In the genomic region with DNA sequence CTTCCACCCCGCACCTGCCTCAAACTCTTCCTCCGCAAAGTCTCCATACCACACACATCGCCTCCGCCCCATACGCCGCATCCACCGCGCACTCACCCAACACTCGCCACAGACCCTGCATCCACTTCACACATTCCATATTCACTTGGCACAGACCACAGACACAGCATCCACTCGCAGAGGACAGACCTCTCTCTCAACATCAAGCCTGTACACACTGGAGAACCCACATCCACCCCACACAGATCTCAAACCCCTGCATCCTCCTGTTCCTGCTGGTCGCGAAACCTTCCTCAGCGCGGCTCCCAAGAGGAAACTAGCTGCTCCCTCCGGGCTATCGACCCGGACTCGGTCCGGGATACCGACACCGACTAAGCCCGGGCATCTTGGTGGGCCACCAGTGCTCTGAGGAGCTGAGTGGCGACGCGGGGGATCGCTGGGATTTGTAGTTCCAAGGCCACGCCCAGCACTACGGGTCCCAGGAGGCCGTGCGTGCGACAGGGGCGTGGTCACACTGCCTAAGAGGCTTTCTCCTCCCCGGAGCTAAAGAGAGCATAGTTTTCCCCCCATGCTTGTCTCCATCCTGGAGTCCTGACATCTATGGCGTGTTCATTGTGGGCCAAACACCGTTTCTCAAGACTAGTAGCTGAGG, we compare ENCODE assay signal across 8 mouse cellular contexts. TPM values are rescaled to one million over a fixed set of nuclear protein-coding genes. Genes with fewer than 3 reads are reported as not detected.
DNase-seq lines count a peak whose midpoint lies in the region; ATAC-seq and TF ChIP-seq lines count a peak whose summit lies in the region.

No protein-coding gene starts in this region.

- peak; percentile 90 for DNase-seq in CD4-positive helper T cell, adult 2 months (ENCODE audit: low read depth, low spot score)
- peak; percentile 98 for DNase-seq in brain, embryonic 14.5 days (ENCODE audit: low read depth)
- DNase-seq in midbrain, postnatal 0 days (ENCODE audit: low spot score), result peak; percentile 96
- DNase-seq in spleen, postnatal 14 days (ENCODE audit: low spot score in 2 of 2), result peak; percentile 70 to 81

- H3K27ac ChIP-seq in heart, embryonic 11.5 days (ENCODE audit: low read depth, low read length), result no peak overlapping the region
- H3K27ac ChIP-seq in kidney, embryonic 15.5 days, result no peak overlapping the region
- 0 out of 2 replicates have a peak overlapping the region, but pooled peaks have one; percentile 5 for H3K27ac ChIP-seq in limb, embryonic 15.5 days
- H3K27ac ChIP-seq in midbrain, postnatal 0 days (ENCODE audit: low read depth, low read length), result peak overlapping the region; percentile 63; the same call in 1 of the 2 replicates

- no peaks in the 10 kb centered on the region; the same call in 1 of the 2 replicates for H3K27me3 ChIP-seq in heart, embryonic 11.5 days (ENCODE audit: control insufficient read depth, insufficient read depth, low read length)
- H3K27me3 ChIP-seq in kidney, embryonic 15.5 days, result no peaks in the 10 kb centered on the region
- no peaks in the 10 kb centered on the region for H3K27me3 ChIP-seq in limb, embryonic 15.5 days
- H3K27me3 ChIP-seq in midbrain, postnatal 0 days (ENCODE audit: insufficient read depth, low read length), result no peaks in the 10 kb centered on the region

- peak overlapping the region; percentile 67 for H3K4me3 ChIP-seq in heart, embryonic 11.5 days (ENCODE audit: low read depth, low read length)
- peak overlapping the region; percentile 67 for H3K4me3 ChIP-seq in kidney, embryonic 15.5 days (replicated peaks)
- peak overlapping the region; percentile 56 for H3K4me3 ChIP-seq in limb, embryonic 15.5 days
- peak overlapping the region; percentile 76 for H3K4me3 ChIP-seq in midbrain, postnatal 0 days (ENCODE audit: low read depth, low read length)

- WGBS in heart, embryonic 11.5 days (ENCODE audit: insufficient replicate concordance), result under 1% methylated on average over 35 of the region's 35 CpGs
- under 1% methylated on average over 35 of the region's 35 CpGs for WGBS in kidney, embryonic 15.5 days
- WGBS in limb, embryonic 15.5 days, result under 1% methylated on average over 35 of the region's 35 CpGs
- WGBS in midbrain, postnatal 0 days, result under 1% methylated on average over 35 of the region's 35 CpGs

- TF ChIP-seq POLR2A in brain, embryonic 14.5 days (IDR thresholded peaks at IDR 0.05; ENCODE audit: borderline replicate concordance, extremely low read depth, insufficient read depth, insufficient read length, poor library complexity, severe bottlenecking), result peak; percentile 30; the same call in 1 of the 2 replicates

- H3K4me1 ChIP-seq in heart, embryonic 11.5 days (ENCODE audit: control insufficient read depth, insufficient read depth, low read length), result peaks cover 4% of the 10 kb centered on the region; the same call in 1 of the 2 replicates
- peaks cover 17% of the 10 kb centered on the region for H3K4me1 ChIP-seq in kidney, embryonic 15.5 days
- H3K4me1 ChIP-seq in limb, embryonic 15.5 days, result peaks cover 17% of the 10 kb centered on the region
- H3K4me1 ChIP-seq in midbrain, postnatal 0 days (ENCODE audit: insufficient read depth, low read length), result no peaks in the 10 kb centered on the region; the same call in 1 of the 2 replicates

- peak overlapping the region; percentile 94 for H3K4me2 ChIP-seq in heart, embryonic 11.5 days
- peak overlapping the region; percentile 71 for H3K4me2 ChIP-seq in kidney, embryonic 15.5 days
- peak overlapping the region; percentile 83 for H3K4me2 ChIP-seq in limb, embryonic 15.5 days
- peak overlapping the region; percentile 82 for H3K4me2 ChIP-seq in midbrain, postnatal 0 days (ENCODE audit: low read depth, low read length, poor library complexity, severe bottlenecking)

- ATAC-seq in erythroblast, adult 5-6 weeks (replicated peaks; ENCODE audit: low FRiP score, poor library complexity, severe bottlenecking), result peak; percentile 100
- peak; percentile 86 for ATAC-seq in heart, embryonic 11.5 days (replicated peaks; ENCODE audit: insufficient number of reproducible peaks, low FRiP score, low TSS enrichment)
- ATAC-seq in kidney, embryonic 15.5 days (replicated peaks; ENCODE audit: low FRiP score), result peak; percentile 96
- peak; percentile 86 for ATAC-seq in limb, embryonic 15.5 days (ENCODE audit: insufficient number of reproducible peaks, low FRiP score, low TSS enrichment, low read depth)
- peak; percentile 94 for ATAC-seq in midbrain, postnatal 0 days (ENCODE audit: low FRiP score)

- H3K36me3 ChIP-seq in heart, embryonic 11.5 days (ENCODE audit: control insufficient read depth, insufficient read depth, low read length), result no peaks in the 10 kb centered on the region
- H3K36me3 ChIP-seq in kidney, embryonic 15.5 days, result no peaks in the 10 kb centered on the region
- no peaks in the 10 kb centered on the region for H3K36me3 ChIP-seq in limb, embryonic 15.5 days
- H3K36me3 ChIP-seq in midbrain, postnatal 0 days (ENCODE audit: insufficient read depth, low read length), result no peaks in the 10 kb centered on the region

- TF ChIP-seq CTCF in brain, embryonic 14.5 days (IDR thresholded peaks at IDR 0.05; ENCODE audit: borderline replicate concordance, extremely low read depth, insufficient read depth, insufficient read length), result no peak
- TF ChIP-seq CTCF in midbrain, postnatal 0 days (IDR thresholded peaks at IDR 0.05), result no peak

- H3K9me3 ChIP-seq in heart, embryonic 11.5 days (replicated peaks; ENCODE audit: control insufficient read depth, low read length), result no peaks in the 10 kb centered on the region
- no peaks in the 10 kb centered on the region for H3K9me3 ChIP-seq in kidney, embryonic 15.5 days (replicated peaks)
- no peaks in the 10 kb centered on the region for H3K9me3 ChIP-seq in limb, embryonic 15.5 days
- H3K9me3 ChIP-seq in midbrain, postnatal 0 days (ENCODE audit: low read length), result no peaks in the 10 kb centered on the region

- H3K9ac ChIP-seq in heart, embryonic 11.5 days (ENCODE audit: low read depth, low read length), result peak overlapping the region; percentile 83
- peak overlapping the region; percentile 71 for H3K9ac ChIP-seq in kidney, embryonic 15.5 days
- peak overlapping the region; percentile 53 for H3K9ac ChIP-seq in limb, embryonic 15.5 days
- H3K9ac ChIP-seq in midbrain, postnatal 0 days (replicated peaks; ENCODE audit: low read length, poor library complexity, severe bottlenecking), result peak overlapping the region; percentile 77

RNA-seq across cellular contexts. Expression of a gene that starts 5.9 kb away (rescaled TPM):
- polyA plus RNA-seq in brain, embryonic 14.5 days (2012; rRNA removed), result 10.1 and 12.5 TPM in 2 replicates
- total RNA-seq in erythroblast, adult 5-6 weeks (2015; ENCODE audit: low replicate concordance), result 0.38 and 1.0 TPM in 2 replicates
- total RNA-seq in erythroblast, adult 5-6 weeks (2017; ENCODE audit: low replicate concordance), result not detected in 2 replicates
- 6.6 and 7.9 TPM in 2 replicates for polyA plus RNA-seq in heart, embryonic 11.5 days (2014; fragmentation: Nextera tagmentation; extraction: Ambion mirVana)
- polyA plus RNA-seq in kidney, embryonic 15.5 days (2015; fragmentation: Nextera tagmentation; extraction: Ambion mirVana), result 8.3 and 8.5 TPM in 2 replicates
- 5.5 and 6.1 TPM in 2 replicates for polyA plus RNA-seq in limb, embryonic 15.5 days (2015; fragmentation: Nextera tagmentation; extraction: Ambion mirVana)
- 16.8 and 17.2 TPM in 2 replicates for total RNA-seq in midbrain, postnatal 0 days (2014; rRNA removed)
- polyA plus RNA-seq in midbrain, postnatal 0 days (2015; fragmentation: Nextera tagmentation; extraction: Ambion mirVana), result 7.5 and 8.5 TPM in 2 replicates

RNA-seq across cellular contexts. Expression of a gene that starts 18.9 kb away (rescaled TPM):
- polyA plus RNA-seq in brain, embryonic 14.5 days (2012; rRNA removed), result 7.6 and 11.4 TPM in 2 replicates
- total RNA-seq in erythroblast, adult 5-6 weeks (2015; ENCODE audit: low replicate concordance), result 6.9 and 9.4 TPM in 2 replicates
- 5.6 and 7.1 TPM in 2 replicates for total RNA-seq in erythroblast, adult 5-6 weeks (2017; ENCODE audit: low replicate concordance)
- 6.3 and 9.7 TPM in 2 replicates for polyA plus RNA-seq in heart, embryonic 11.5 days (2014; fragmentation: Nextera tagmentation; extraction: Ambion mirVana)
- 4.3 and 4.4 TPM in 2 replicates for polyA plus RNA-seq in kidney, embryonic 15.5 days (2015; fragmentation: Nextera tagmentation; extraction: Ambion mirVana)
- polyA plus RNA-seq in limb, embryonic 15.5 days (2015; fragmentation: Nextera tagmentation; extraction: Ambion mirVana), result 3.8 and 4.6 TPM in 2 replicates
- 26.3 and 27.8 TPM in 2 replicates for total RNA-seq in midbrain, postnatal 0 days (2014; rRNA removed)
- polyA plus RNA-seq in midbrain, postnatal 0 days (2015; fragmentation: Nextera tagmentation; extraction: Ambion mirVana), result 3.1 and 3.4 TPM in 2 replicates

Comparison
In these comparisons a context has a peak if more than half of its experiments do, and no peak if none do; other contexts are left out.
1. H3K27ac ChIP-seq: peak in limb, embryonic 15.5 days (single experiment) and midbrain, postnatal 0 days (single experiment); none in heart, embryonic 11.5 days (single experiment) and kidney, embryonic 15.5 days (single experiment).
2. Peak in every context shown above with its lines, with median percentiles within 50 percentile points of each other: DNase-seq, ATAC-seq, H3K4me2 ChIP-seq, H3K4me3 ChIP-seq and H3K9ac ChIP-seq.